ENCODE assay signal across 9 mouse cellular contexts in genomic region chr12:80730567-80730966, GRCm38 (mm10). TPM values are rescaled to one million over a fixed set of nuclear protein-coding genes. Genes with fewer than 3 reads are reported as not detected.
A peak's percentile ranks its signal among the peaks of the same experiment; 100 is the strongest.
DNase-seq lines count a peak whose midpoint lies in the region; ATAC-seq and TF ChIP-seq lines count a peak whose summit lies in the region.
"Had no signal": no experiment of that assay in that cellular context is flagged by ENCODE, and none has a peak within 500 bp of the region (broad histone marks: within the 10 kb centered on the region; RNA-seq: fewer than 3 reads in every experiment).

No protein-coding gene starts in this region.

- peak; percentile 94 for DNase-seq in heart, adult 11 months
- DNase-seq in heart, adult 8-10 months (ENCODE audit: low spot score), result no peak
- DNase-seq in heart, adult 2 months, result peak; percentile 26 to 31
- DNase-seq in kidney, adult 8-10 months, result peak; percentile 27 to 35
- DNase-seq in thymus, postnatal 36 days, result peak; percentile 29 to 47

- no peaks in the 10 kb centered on the region; the same call in 1 of the 2 replicates for H3K4me1 ChIP-seq in cortical plate, adult 2 months (ENCODE audit: control insufficient read depth, insufficient read depth, low read length)
- no peaks in the 10 kb centered on the region for H3K4me1 ChIP-seq in heart, adult 2 months (ENCODE audit: control insufficient read depth, insufficient read depth, low read length)
- no peaks in the 10 kb centered on the region for H3K4me1 ChIP-seq in limb, embryonic 12.5 days (replicated peaks)
- H3K4me1 ChIP-seq in midbrain, embryonic 15.5 days, result peaks cover 3% of the 10 kb centered on the region

- TF ChIP-seq CTCF in cortical plate, adult 2 months (IDR thresholded peaks at IDR 0.05; ENCODE audit: extremely low read depth, insufficient read depth, low read length), result peak; percentile 80
- peak; percentile 66 for TF ChIP-seq CTCF in heart, adult 2 months (IDR thresholded peaks at IDR 0.05)

- no peak overlapping the region for H3K9ac ChIP-seq in heart, adult 2 months (ENCODE audit: low read depth, low read length)
- H3K9ac ChIP-seq in limb, embryonic 12.5 days (replicated peaks), result no peak overlapping the region
- H3K9ac ChIP-seq in midbrain, embryonic 15.5 days, result no peak overlapping the region

- H3K4me2 ChIP-seq in limb, embryonic 12.5 days, result peak overlapping the region; percentile 30
- peak overlapping the region; percentile 5; the same call in 1 of the 2 replicates for H3K4me2 ChIP-seq in midbrain, embryonic 15.5 days

- TF ChIP-seq POLR2A in cortical plate, adult 2 months (IDR thresholded peaks at IDR 0.05; ENCODE audit: extremely low read depth, insufficient read depth, low read length), result no peak
- TF ChIP-seq POLR2A in heart, adult 2 months (IDR thresholded peaks at IDR 0.05; ENCODE audit: insufficient read depth, low read depth, low read length), result no peak

- ATAC-seq in limb, embryonic 12.5 days (ENCODE audit: insufficient number of reproducible peaks, insufficient read depth, low FRiP score, low TSS enrichment, low read depth), result peak; percentile 69
- peak; percentile 85 for ATAC-seq in midbrain, embryonic 15.5 days (replicated peaks)

- no peaks in the 10 kb centered on the region for H3K36me3 ChIP-seq in heart, adult 2 months (ENCODE audit: control insufficient read depth, insufficient read depth, low read length)
- H3K36me3 ChIP-seq in limb, embryonic 12.5 days, result no peaks in the 10 kb centered on the region
- no peaks in the 10 kb centered on the region for H3K36me3 ChIP-seq in midbrain, embryonic 15.5 days (replicated peaks)

- intact Hi-C loops in heart, adult 2 months (cut with DNase I), result loop anchor here (2.0 kb wide), 1 partner anchor 28 kb away; no protein-coding TSS in a partner anchor

- 6% methylated on average over 9 of the region's 9 CpGs for WGBS in heart, adult 2 months
- 9% methylated on average over 9 of the region's 9 CpGs for WGBS in limb, embryonic 12.5 days
- WGBS in midbrain, embryonic 15.5 days, result 5% methylated on average over 9 of the region's 9 CpGs

- H3K79me2 ChIP-seq in heart, adult 2 months (replicated peaks; ENCODE audit: control insufficient read depth, insufficient read depth, low read length), result no peaks in the 10 kb centered on the region

- no peak overlapping the region for H3K4me3 ChIP-seq in cortical plate, adult 2 months (ENCODE audit: insufficient read depth, low read length)
- H3K4me3 ChIP-seq in heart, adult 2 months, result no peak overlapping the region
- H3K4me3 ChIP-seq in limb, embryonic 12.5 days (replicated peaks), result no peak overlapping the region
- no peak overlapping the region for H3K4me3 ChIP-seq in midbrain, embryonic 15.5 days

- no peak for TF ChIP-seq EP300 in heart, adult 2 months (IDR thresholded peaks at IDR 0.05; ENCODE audit: insufficient read depth, low read depth, low read length)

- no peaks in the 10 kb centered on the region for H3K9me3 ChIP-seq in limb, embryonic 12.5 days
- no peaks in the 10 kb centered on the region for H3K9me3 ChIP-seq in midbrain, embryonic 15.5 days

- H3K27ac ChIP-seq in cortical plate, adult 2 months (ENCODE audit: insufficient read depth, low read length), result no peak overlapping the region
- no peak overlapping the region for H3K27ac ChIP-seq in heart, adult 2 months
- no peak overlapping the region for H3K27ac ChIP-seq in limb, embryonic 12.5 days
- H3K27ac ChIP-seq in midbrain, embryonic 15.5 days, result 0 out of 2 replicates have a peak overlapping the region, but pooled peaks have one; percentile 39
- H3K27ac ChIP-seq: macrophage had no signal

- H3K27me3 ChIP-seq in heart, adult 2 months (ENCODE audit: control insufficient read depth, insufficient read depth, low read length), result no peaks in the 10 kb centered on the region
- H3K27me3 ChIP-seq in limb, embryonic 12.5 days, result no peaks in the 10 kb centered on the region; the same call in 1 of the 2 replicates
- H3K27me3 ChIP-seq in midbrain, embryonic 15.5 days (replicated peaks), result no peaks in the 10 kb centered on the region

RNA-seq across cellular contexts. Expression of gene Ccdc177, which starts 29.9 kb away (rescaled TPM):
- under 1 TPM in 1 of 4 experiments, not detected in 3; 0.08 TPM for total RNA-seq in heart, adult 8-10 months (2022)
- 5.6 and 7.5 TPM in 2 replicates for polyA plus RNA-seq in cortical plate, adult 2 months (2012; rRNA removed)
- total RNA-seq in heart, adult 2 months (2021), result under 1 TPM in 1 of 2 experiments, not detected in 1; 0.05 TPM
- not detected in 2 replicates for polyA plus RNA-seq in heart, adult 2 months (2012; rRNA removed)
- polyA plus RNA-seq in limb, embryonic 12.5 days (2016; fragmentation: Nextera tagmentation; extraction: Ambion mirVana), result 0.17 and 0.34 TPM in 2 replicates
- polyA plus RNA-seq in midbrain, embryonic 15.5 days (2015; fragmentation: Nextera tagmentation; extraction: Ambion mirVana), result 5.9 and 6.6 TPM in 2 replicates
- polyA plus RNA-seq: macrophage had no signal

RNA-seq across cellular contexts. Expression of gene Plekhd1, which starts 38.2 kb away (rescaled TPM):
- total RNA-seq in heart, adult 8-10 months (2022), result under 1 TPM in 2 of 4 experiments, not detected in 2; 0.09 to 0.20 TPM
- 2.3 and 2.6 TPM in 2 replicates for polyA plus RNA-seq in cortical plate, adult 2 months (2012; rRNA removed)
- total RNA-seq in heart, adult 2 months (2021), result not detected
- 0.27 and 0.41 TPM in 2 replicates for polyA plus RNA-seq in heart, adult 2 months (2012; rRNA removed)
- 0.44 TPM in 1 of 2 replicates, not detected in the other for polyA plus RNA-seq in limb, embryonic 12.5 days (2016; fragmentation: Nextera tagmentation; extraction: Ambion mirVana)
- polyA plus RNA-seq in midbrain, embryonic 15.5 days (2015; fragmentation: Nextera tagmentation; extraction: Ambion mirVana), result 3.3 and 3.8 TPM in 2 replicates
- polyA plus RNA-seq: macrophage had no signal

RNA-seq across cellular contexts. Expression of gene Susd6, which starts 59.7 kb away (rescaled TPM):
- 10 to 100 TPM; 70.6 to 75.8 (median 73.7) TPM for total RNA-seq in heart, adult 8-10 months (2022)
- polyA plus RNA-seq in cortical plate, adult 2 months (2012; rRNA removed), result 24.8 and 26.4 TPM in 2 replicates
- total RNA-seq in heart, adult 2 months (2021), result 10 to 100 TPM; 67.4 to 78.6 TPM
- polyA plus RNA-seq in heart, adult 2 months (2012; rRNA removed), result 50.1 and 75.8 TPM in 2 replicates
- 14.1 and 16.6 TPM in 2 replicates for polyA plus RNA-seq in limb, embryonic 12.5 days (2016; fragmentation: Nextera tagmentation; extraction: Ambion mirVana)
- 13.2 and 13.6 TPM in 2 replicates for polyA plus RNA-seq in midbrain, embryonic 15.5 days (2015; fragmentation: Nextera tagmentation; extraction: Ambion mirVana)
